Mouse (Mus musculus) G1E (cell line): ENCODE results near the gene Rasa1.

Experiments
- CTCF ChIP-seq: IDR thresholded peaks from 2 replicates; pipeline ENCODE4 v1.5.1; 2012; ENCODE audit warnings: low read depth, low read length, inconsistent platforms, mixed read lengths
- GATA1 ChIP-seq: IDR thresholded peaks from 2 replicates; pipeline ENCODE4 v1.6.1; 2012; ENCODE audit warnings: borderline replicate concordance, low read length, inconsistent platforms, mixed read lengths
- GATA2 ChIP-seq: IDR thresholded peaks from 2 replicates; pipeline ENCODE4 v1.6.1; 2012; ENCODE audit warnings: low read depth, low read length, inconsistent platforms, borderline replicate concordance
- TAL1 ChIP-seq: conservative IDR thresholded peaks from 2 replicates; pipeline ENCODE4 v1.6.1; 2012; ENCODE audit warnings: low read depth, low read length, inconsistent platforms, mixed read lengths

DNA sequence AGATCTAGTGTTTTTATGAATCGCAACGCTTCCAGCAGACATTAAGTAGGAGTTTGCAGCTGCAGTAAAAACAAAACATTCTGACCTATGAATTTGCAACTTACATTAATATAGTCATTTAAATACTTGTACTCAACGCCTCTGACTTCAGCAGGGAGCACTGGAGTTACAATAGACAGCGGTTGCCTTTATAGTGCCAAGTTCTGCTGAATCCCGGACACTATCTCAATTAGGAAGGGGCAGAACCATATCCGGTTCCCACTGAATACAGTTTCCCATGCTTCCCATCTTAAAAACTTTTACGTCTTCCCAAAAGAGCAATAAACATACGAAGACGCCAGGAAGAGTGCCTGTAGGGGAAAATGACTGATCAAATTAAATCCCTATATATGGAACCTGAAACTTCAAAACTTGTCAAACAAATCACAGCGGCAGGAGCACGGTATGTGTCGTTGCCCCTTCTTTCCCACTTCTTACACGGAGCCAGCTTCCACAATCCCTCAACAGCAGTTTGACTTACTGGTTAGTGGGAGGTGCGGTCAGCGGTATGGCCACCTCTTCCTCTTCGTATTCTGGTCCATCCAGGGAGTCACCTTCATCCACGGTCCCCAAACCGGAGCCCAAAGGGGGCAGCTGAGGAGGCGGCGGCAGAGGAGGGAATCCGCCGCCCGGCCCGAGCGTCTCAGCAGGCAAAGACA lies 905 bp downstream of the Rasa1 start:
- TF ChIP-seq CTCF (no peak), TAL1 (no peak), GATA1 (no peak), GATA2 (no peak)
